Mouse (Mus musculus) testis, adult 2 months (tissue): ENCODE data around the gene 2310039H08Rik. TPM values are rescaled to one million over a fixed set of nuclear protein-coding genes. Genes with fewer than 3 reads are reported as not detected.

Source experiments
- H3K27ac ChIP-seq: fragments of 200-500 bp; 2 replicates; pipeline ENCODE4 v1.5.1; 2012; ENCODE audit warnings: low read depth, low read length; ENCODE audit not compliant: control insufficient read depth, insufficient read depth
- H3K27me3 ChIP-seq: fragments of 200-500 bp; 2 replicates; pipeline ENCODE4 v1.6.1; 2012; ENCODE audit warnings: mild to moderate bottlenecking, low read length, moderate library complexity; ENCODE audit not compliant: control insufficient read depth, insufficient read depth
- H3K36me3 ChIP-seq: fragments of 200-500 bp; 2 replicates; pipeline ENCODE4 v1.6.1; 2012; ENCODE audit warnings: mild to moderate bottlenecking, low read length; ENCODE audit not compliant: control insufficient read depth, insufficient read depth
- H3K4me1 ChIP-seq: fragments of 200-500 bp; 2 replicates; pipeline ENCODE4 v1.6.1; 2012; ENCODE audit warnings: low read length; ENCODE audit not compliant: control insufficient read depth, insufficient read depth
- H3K4me3 ChIP-seq: fragments of 200-500 bp; 2 replicates; pipeline ENCODE4 v1.5.1; 2012; ENCODE audit warnings: low read depth, mild to moderate bottlenecking, low read length, moderate library complexity, mixed read lengths; ENCODE audit not compliant: control insufficient read depth
- CTCF ChIP-seq: fragments of 200-500 bp; IDR thresholded peaks from 2 replicates; pipeline ENCODE4 v1.5.1; 2012; ENCODE audit warnings: low read depth, mild to moderate bottlenecking, inconsistent platforms, low read length, moderate library complexity; ENCODE audit not compliant: control insufficient read depth, insufficient read depth, insufficient replicate concordance
- POLR2A ChIP-seq: fragments of 200-500 bp; IDR thresholded peaks from 2 replicates; pipeline ENCODE4 v1.6.1; 2012; ENCODE audit warnings: low read depth, mild to moderate bottlenecking, inconsistent platforms, low read length, moderate library complexity; ENCODE audit not compliant: control insufficient read depth
- polyA plus RNA-seq: library from polyadenylated mRNA; depleted of rRNA; stranded (reverse); fragments of >200 nt; gene quantifications from 2 replicates; pipeline ENCODE4 v1.2.3, GENCODE M21; 2012

Gene 2310039H08Rik
- polyA plus RNA-seq, 1 experiment = 86.6 TPM

DNA sequence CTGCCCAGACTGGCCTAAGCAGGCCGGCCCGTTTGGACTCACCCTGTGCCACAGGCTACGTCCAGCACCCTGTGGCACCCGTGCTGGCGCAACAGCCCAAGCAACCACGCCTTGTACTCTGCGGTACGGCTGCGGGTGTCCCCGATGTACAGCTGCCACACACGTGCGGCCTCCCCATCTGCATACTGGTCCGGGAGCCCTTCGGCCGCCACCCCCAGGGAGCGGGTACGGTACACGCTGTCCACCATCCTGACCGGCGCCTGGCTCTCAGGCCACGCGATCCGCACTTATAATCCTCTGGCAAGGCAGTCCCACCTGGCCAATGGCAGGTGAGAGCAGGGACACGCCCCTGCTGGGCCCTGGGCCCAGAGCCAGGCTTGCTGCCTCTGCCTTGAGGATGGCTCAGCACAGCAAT lies 43.5 kb upstream of the 2310039H08Rik start, which contains the start of gene Gnmt:
Gene Gnmt, minus strand, starts transcription at position 265 of the 415 bp plus-strand sequence.
- Histone ChIP-seq H3K36me3 (no peaks in the 10 kb centered on the region), H3K4me3 (peak within 1 kb of the TSS; percentile 14), H3K27ac (no peak within 1 kb of the TSS), H3K27me3 (no peaks in the 10 kb centered on the region), H3K4me1 (peaks cover 8% of the 10 kb centered on the region)
- TF ChIP-seq CTCF (no peak), POLR2A (no peak)

DNA sequence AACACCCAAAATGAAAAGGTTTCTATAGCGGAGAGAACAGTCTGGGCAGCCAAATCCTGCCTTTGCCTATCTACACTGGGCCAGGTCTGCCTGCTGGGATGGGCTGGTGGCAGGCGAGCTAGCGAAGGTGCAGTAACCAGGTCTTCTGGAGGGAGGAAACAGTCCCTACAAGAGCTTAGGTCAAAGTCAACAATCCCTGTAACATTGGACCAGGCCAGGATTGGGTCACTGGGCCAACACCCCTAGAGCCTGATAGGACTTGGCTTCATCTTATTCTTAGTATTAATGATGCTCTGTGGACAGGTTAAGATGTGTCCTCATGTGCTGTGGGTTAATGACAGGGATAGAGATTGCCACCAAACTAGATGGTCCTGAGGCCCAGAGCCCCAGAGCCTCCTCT lies 38.4 kb upstream of the 2310039H08Rik start:
- TF ChIP-seq CTCF (no peak), POLR2A (no peak)
- no peaks in the 10 kb centered on the region for H3K27me3 ChIP-seq
- H3K4me1 ChIP-seq = peaks cover 1% of the 10 kb centered on the region
- H3K36me3 ChIP-seq = no peaks in the 10 kb centered on the region
- H3K4me3 ChIP-seq = no peak overlapping the region
- no peak overlapping the region for H3K27ac ChIP-seq

DNA sequence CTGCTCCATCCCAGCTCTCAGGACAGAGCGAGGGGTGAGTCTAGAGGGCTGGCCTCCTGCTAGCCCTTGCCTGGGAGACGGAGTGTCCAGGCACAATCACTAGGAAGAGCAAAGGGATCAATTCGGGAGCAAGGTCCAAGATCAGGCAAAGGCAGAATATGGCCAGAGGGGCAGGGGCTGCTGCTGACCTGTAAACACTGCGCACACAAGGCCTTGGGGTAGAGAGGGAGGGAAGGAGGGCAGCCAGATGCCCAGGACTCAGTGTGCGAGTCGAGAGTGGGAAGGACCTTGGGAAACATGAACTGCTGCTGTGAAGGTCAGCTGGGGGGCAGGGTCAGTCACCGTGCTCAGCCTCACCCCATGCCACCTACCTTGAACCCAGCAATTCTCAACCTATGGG lies 37.1 kb upstream of the 2310039H08Rik start:
- no peaks in the 10 kb centered on the region for H3K36me3 ChIP-seq
- 0 out of 2 replicates have a peak overlapping the region, but pooled peaks have one; percentile 8 for H3K27ac ChIP-seq
- no peak overlapping the region for H3K4me3 ChIP-seq
- H3K4me1 ChIP-seq = no peaks in the 10 kb centered on the region
- H3K27me3 ChIP-seq = no peaks in the 10 kb centered on the region
- TF ChIP-seq POLR2A (no peak), CTCF (no peak)

DNA sequence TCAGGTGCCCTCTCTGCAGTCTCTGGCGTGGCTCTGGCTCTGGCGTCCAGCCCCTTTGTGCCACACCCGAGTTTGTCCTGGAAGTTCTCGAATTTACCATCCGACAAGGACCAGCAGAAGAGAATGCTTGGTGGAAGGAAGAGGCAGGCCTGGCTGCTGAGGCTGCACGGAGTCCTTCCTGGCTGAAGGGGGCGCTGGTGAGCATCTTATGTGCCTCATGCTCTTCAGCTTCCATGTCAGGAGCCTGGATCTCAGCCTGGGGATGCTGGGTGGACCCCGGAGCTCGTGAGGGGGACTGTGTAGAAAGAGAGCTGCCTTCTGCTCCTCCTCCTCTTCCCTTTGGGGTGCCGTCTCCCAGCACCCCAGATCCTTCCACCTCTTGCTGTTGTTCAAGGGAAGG lies 36.3 kb upstream of the 2310039H08Rik start:
- H3K36me3 ChIP-seq = no peaks in the 10 kb centered on the region
- peak; percentile 74; the same call in 1 of the 2 replicates for TF ChIP-seq CTCF
- no peak for TF ChIP-seq POLR2A

DNA sequence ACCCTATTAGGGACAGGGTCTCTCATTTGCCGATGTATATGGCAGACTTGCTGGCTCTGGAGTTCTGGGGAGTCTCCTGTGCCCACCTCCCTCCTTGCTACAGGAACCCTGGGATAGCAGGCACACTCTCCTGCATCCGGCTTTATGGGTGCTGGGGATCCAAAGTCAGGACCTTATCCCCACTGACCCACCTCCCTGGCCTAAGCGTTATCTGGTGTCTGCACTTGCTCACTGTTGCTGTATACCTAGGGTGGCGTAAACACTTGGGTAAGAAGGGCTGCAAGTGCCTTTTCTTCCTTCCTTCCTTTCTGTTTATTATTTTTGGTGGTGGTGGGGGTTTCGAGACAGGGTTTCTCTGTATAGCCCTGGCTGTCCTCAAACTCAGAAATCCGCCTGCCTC lies 31.1 kb upstream of the 2310039H08Rik start:
- Histone ChIP-seq H3K4me1 (no peaks in the 10 kb centered on the region), H3K27ac (no peak overlapping the region), H3K36me3 (0 out of 2 replicates have a peak, but pooled peaks cover 1% of the 10 kb centered on the region), H3K4me3 (no peak overlapping the region), H3K27me3 (no peaks in the 10 kb centered on the region)
- no peak for TF ChIP-seq POLR2A
- TF ChIP-seq CTCF = no peak

More for the DNA sequence above, 36.3 kb upstream of the 2310039H08Rik start:
- Histone ChIP-seq H3K4me1 (no peaks in the 10 kb centered on the region), H3K4me3 (no peak overlapping the region), H3K27me3 (no peaks in the 10 kb centered on the region), H3K27ac (no peak overlapping the region)

DNA sequence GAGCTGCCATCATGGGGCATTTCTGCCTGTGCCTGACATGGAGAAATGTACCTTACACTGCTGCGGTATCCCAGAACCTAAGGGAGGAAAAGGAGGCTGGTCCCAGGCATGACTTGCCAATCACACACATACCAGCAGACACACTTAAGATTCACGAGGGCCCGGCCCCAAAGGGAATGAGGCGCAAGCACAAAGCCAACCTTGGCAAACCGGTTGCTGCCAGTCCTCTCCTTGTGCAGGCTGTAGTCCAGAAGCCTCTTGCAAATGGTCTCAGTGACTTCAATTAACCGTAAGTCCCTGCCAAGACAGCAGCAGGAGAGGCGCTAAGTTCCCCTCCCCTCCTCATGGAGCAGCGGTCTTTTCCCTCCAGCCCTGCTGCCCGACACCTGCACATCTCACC lies 29.4 kb upstream of the 2310039H08Rik start:
- TF ChIP-seq POLR2A (no peak), CTCF (no peak)
- Histone ChIP-seq H3K27me3 (no peaks in the 10 kb centered on the region), H3K4me3 (no peak overlapping the region), H3K4me1 (no peaks in the 10 kb centered on the region), H3K36me3 (0 out of 2 replicates have a peak, but pooled peaks cover 1% of the 10 kb centered on the region), H3K27ac (no peak overlapping the region)

DNA sequence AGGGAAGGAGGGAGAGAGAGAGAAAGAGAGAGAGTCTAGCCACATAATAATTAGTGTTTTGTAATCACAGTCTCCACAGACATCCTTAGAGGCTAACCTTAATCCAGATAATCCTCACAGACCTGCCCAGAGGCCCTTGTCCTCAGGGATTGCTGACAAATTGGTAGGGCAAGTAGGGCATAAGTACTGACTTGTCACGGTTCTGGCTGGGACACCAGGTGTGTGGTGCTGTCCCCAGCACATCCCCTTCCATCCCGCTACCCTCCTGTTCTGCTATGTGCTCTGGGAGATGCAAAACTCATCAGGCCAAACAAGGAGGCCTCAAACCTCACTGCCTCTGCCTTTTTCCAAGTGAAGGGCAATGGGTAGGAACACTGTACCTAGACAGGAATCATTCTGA lies 26.9 kb upstream of the 2310039H08Rik start:
- Histone ChIP-seq H3K27ac (no peak overlapping the region), H3K4me1 (no peaks in the 10 kb centered on the region), H3K36me3 (0 out of 2 replicates have a peak, but pooled peaks cover 1% of the 10 kb centered on the region), H3K4me3 (no peak overlapping the region), H3K27me3 (no peaks in the 10 kb centered on the region)
- TF ChIP-seq POLR2A (no peak), CTCF (no peak)
